Mouse (Mus musculus) embryonic facial prominence, embryonic 11.5 days (tissue): ENCODE measurements around the gene Hpd. TPM values are rescaled to one million over a fixed set of nuclear protein-coding genes. Genes with fewer than 3 reads are reported as not detected.

Experiments
- ATAC-seq: fragments of 200-750 bp; cut with Nextera tagmentation; replicated peaks from 2 replicates; pipeline ENCODE4 v1.8.0; 2017; ENCODE audit warnings: low read depth; ENCODE audit not compliant: insufficient number of reproducible peaks, low FRiP score, low TSS enrichment
- DNase-seq: peaks from one replicate; pipeline ENCODE4 v3.0.0-alpha.2; 2015; ENCODE audit warnings: low spot score
- H3K27ac ChIP-seq: fragments of 300-500 bp; sonication (generic); replicated peaks from 2 replicates; pipeline ENCODE4 v1.5.1; 2014; ENCODE audit warnings: mild to moderate bottlenecking, low read depth, low read length, control low read depth
- H3K27me3 ChIP-seq: fragments of 300-500 bp; sonication (generic); 2 replicates; pipeline ENCODE4 v1.6.1; 2014; ENCODE audit warnings: mild to moderate bottlenecking, low read length, moderate library complexity, mixed read lengths; ENCODE audit not compliant: control insufficient read depth, insufficient read depth
- H3K36me3 ChIP-seq: fragments of 300-500 bp; sonication (generic); replicated peaks from 2 replicates; pipeline ENCODE4 v1.6.1; 2014; ENCODE audit warnings: low read depth, mild to moderate bottlenecking, low read length, moderate library complexity, mixed read lengths; ENCODE audit not compliant: control insufficient read depth, insufficient read depth
- H3K4me1 ChIP-seq: fragments of 300-500 bp; sonication (generic); 2 replicates; pipeline ENCODE4 v1.6.1; 2014; ENCODE audit warnings: low read length, mixed read lengths; ENCODE audit not compliant: control insufficient read depth, insufficient read depth
- H3K4me2 ChIP-seq: fragments of 300-500 bp; sonication (generic); 2 replicates; pipeline ENCODE4 v1.6.1; 2014; ENCODE audit warnings: low read depth, mild to moderate bottlenecking, control low read depth, low read length, moderate library complexity
- H3K4me3 ChIP-seq: fragments of 300-500 bp; sonication (generic); 2 replicates; pipeline ENCODE4 v1.5.1; 2014; ENCODE audit warnings: low read depth, low read length, control low read depth
- H3K9ac ChIP-seq: fragments of 300-500 bp; sonication (generic); replicated peaks from 2 replicates; pipeline ENCODE4 v1.6.1; 2014; ENCODE audit warnings: mild to moderate bottlenecking, control low read depth, low read length
- H3K9me3 ChIP-seq: fragments of 300-500 bp; sonication (generic); replicated peaks from 2 replicates; pipeline ENCODE4 v1.6.1; 2016; ENCODE audit warnings: mild to moderate bottlenecking, low read length, inconsistent platforms, mixed read lengths; ENCODE audit not compliant: control insufficient read depth
- WGBS: fragments of 180-500 bp; shearing (Covaris S2); extraction: QIAGEN DNeasy Blood & Tissue Kit; methylation state at CpG from one replicate; pipeline ENCODE4 v1.1.7; 2014; 5-methylcytosine and 5-hydroxymethylcytosine counted together
- polyA plus RNA-seq: library from polyadenylated mRNA; unstranded; fragments of >200 nt; fragmentation: Nextera tagmentation; extraction: Ambion mirVana; gene quantifications from 2 replicates; pipeline ENCODE4 v1.2.1, GENCODE M21; 2014

The Hpd gene
- polyA plus RNA-seq, 1 experiment from 2014 or later: not detected

DNA sequence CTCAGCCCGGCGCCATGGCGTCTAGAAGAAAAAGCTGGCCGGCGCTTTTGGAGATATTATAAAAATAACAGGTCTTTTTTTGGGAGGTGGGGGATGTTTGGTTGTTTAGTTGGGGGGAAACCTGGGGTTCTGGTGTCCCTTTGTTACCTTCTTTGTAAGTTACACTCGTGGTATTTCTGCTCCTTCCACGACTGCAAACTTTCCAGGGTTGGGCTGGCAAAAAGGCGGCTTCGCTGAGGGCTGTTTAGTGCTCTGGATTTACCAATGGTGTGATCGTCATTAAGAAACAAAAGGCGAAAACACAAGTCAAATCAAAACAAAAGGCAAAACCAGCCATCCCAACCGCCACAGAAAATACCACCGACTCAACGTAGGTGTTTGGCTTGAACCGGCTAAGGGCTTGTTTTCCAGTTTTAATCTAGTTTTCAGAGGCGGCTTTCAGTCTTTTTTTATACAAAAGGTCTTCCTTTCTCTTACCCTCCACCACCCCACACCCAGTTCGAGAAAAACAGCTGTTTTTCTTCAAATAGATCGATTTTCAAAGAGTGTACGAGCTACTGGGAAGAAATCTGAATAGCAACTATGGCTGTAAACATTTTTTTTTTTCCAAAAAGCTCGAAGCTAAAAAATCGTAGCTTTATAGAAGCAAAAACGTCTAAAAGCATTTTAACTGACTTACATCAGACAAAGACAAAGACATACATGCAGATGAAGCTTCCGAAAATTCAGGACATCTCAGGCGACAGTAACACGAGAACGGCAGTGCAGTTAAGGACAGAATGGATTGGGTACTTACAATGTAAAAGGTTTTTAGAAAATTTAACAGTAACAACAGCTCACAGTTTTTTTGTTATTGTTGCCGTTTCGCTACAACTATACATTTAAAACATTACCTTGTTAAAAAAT is 42.6 kb downstream of the Hpd start:
- peak overlapping the region; percentile 100 for H3K27ac ChIP-seq
- no peaks in the 10 kb centered on the region for H3K9me3 ChIP-seq
- no peaks in the 10 kb centered on the region for H3K36me3 ChIP-seq
- H3K9ac ChIP-seq: peak overlapping the region; percentile 100
- peak overlapping the region; percentile 98 for H3K4me3 ChIP-seq
- ATAC-seq: no peak
- peaks cover 10% of the 10 kb centered on the region for H3K4me1 ChIP-seq
- H3K27me3 ChIP-seq: no peaks in the 10 kb centered on the region
- peak; percentile 59 for DNase-seq
- WGBS: under 1% methylated on average over 28 of the region's 28 CpGs
- peak overlapping the region; percentile 92 for H3K4me2 ChIP-seq

GRCm38 (mm10) chr5:123138953-123139721 is 43.4 kb downstream of the Hpd start:
- Histone ChIP-seq H3K9me3 (no peaks in the 10 kb centered on the region), H3K9ac (peak overlapping the region; percentile 100), H3K4me2 (peak overlapping the region; percentile 92), H3K36me3 (no peaks in the 10 kb centered on the region), H3K27ac (peak overlapping the region; percentile 100), H3K4me3 (peak overlapping the region; percentile 98), H3K27me3 (no peaks in the 10 kb centered on the region), H3K4me1 (peaks cover 15% of the 10 kb centered on the region)
- ATAC-seq: no peak
- under 1% methylated on average over 39 of the region's 39 CpGs for WGBS
- DNase-seq: peak; percentile 76

GRCm38 (mm10) chr5:123138230-123138911 is 44.2 kb downstream of the Hpd start:
- DNase-seq (peak; percentile 88), ATAC-seq (peak; percentile 47)
- Histone ChIP-seq H3K9me3 (no peaks in the 10 kb centered on the region), H3K27ac (peak overlapping the region; percentile 100), H3K36me3 (no peaks in the 10 kb centered on the region), H3K27me3 (no peaks in the 10 kb centered on the region), H3K9ac (peak overlapping the region; percentile 100), H3K4me1 (peaks cover 16% of the 10 kb centered on the region), H3K4me2 (peak overlapping the region; percentile 92), H3K4me3 (peak overlapping the region; percentile 98)
- 1% methylated on average over 29 of the region's 40 CpGs for WGBS

DNA sequence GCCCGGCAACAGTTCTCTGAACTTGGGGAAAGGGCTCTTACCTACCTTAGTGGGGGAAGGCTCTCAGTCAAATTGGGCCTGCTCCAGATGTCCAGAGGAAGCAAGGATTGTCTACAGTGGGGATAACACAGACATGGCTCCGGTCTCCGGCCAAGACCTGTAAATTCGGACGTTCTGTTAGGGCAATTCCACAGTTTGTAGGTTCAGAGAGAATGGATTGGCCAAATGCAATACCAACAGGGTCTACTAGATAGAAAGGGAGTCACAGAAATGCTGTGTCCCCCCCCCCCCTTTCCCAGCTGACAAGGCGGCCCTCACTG is 44.7 kb downstream of the Hpd start:
- Histone ChIP-seq H3K36me3 (no peaks in the 10 kb centered on the region), H3K4me1 (peaks cover 16% of the 10 kb centered on the region), H3K9ac (peak overlapping the region; percentile 100), H3K9me3 (no peaks in the 10 kb centered on the region), H3K4me2 (peak overlapping the region; percentile 92), H3K4me3 (peak overlapping the region; percentile 98), H3K27me3 (no peaks in the 10 kb centered on the region), H3K27ac (peak overlapping the region; percentile 100)
- 3% methylated on average over 6 of the region's 6 CpGs for WGBS
- no peak; the same call in 1 of the 2 replicates for ATAC-seq
- no peak for DNase-seq

DNA sequence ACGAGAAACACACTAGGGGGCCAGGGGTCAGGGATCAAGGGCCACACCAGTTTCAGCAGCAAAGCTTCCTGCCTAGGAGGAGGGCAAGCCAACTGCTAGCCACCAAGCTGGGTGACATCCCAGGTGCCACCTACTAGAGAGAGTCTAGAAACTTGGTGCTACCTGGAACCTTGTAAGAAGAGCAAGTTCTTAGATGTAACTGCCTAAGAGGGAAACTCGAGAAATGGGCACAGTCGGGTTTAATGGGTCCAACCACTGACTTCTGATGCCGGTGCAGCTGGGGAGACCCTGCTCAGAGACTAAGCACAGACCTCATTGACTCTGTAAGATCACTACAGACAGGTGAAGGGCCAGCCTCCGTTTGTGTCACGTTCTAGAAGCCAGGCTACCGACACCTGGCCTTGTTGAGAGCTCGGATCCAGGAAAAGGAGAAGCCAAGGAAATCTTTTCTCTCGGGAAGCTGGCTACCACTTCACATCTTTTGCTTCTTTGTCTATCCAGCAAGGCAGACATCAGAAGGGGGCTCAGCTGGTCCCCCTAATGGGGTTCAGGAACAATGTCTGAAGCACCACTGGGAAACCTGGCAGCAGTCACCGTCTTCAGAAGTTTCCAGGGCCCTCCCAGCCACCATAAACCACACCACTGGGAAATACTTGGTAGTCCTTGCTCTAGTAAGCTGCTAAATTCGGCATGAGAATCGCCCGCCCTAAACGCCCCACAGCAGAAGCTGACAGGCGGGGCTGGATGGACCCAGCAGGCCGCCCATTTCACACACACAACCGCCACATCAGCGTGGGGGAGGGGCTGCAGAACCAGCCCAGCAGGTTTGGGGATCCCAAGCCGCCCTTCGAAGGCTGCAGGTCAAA is 45.2 kb downstream of the Hpd start:
- Histone ChIP-seq H3K9ac (peak overlapping the region; percentile 100), H3K4me2 (peak overlapping the region; percentile 92), H3K4me3 (peak overlapping the region; percentile 98), H3K27ac (peak overlapping the region; percentile 100), H3K9me3 (no peaks in the 10 kb centered on the region), H3K27me3 (no peaks in the 10 kb centered on the region), H3K36me3 (no peaks in the 10 kb centered on the region), H3K4me1 (peaks cover 17% of the 10 kb centered on the region)
- no peak for ATAC-seq
- DNase-seq: peak; percentile 79
- 2% methylated on average over 20 of the region's 20 CpGs for WGBS

- H3K9me3 ChIP-seq: no peaks in the 10 kb centered on the region
- peak; percentile 81 for DNase-seq
- peaks cover 21% of the 10 kb centered on the region for H3K4me1 ChIP-seq
- no peaks in the 10 kb centered on the region for H3K27me3 ChIP-seq
- WGBS: 0% methylated on average over 13 of the region's 13 CpGs
- H3K36me3 ChIP-seq: no peaks in the 10 kb centered on the region
- peak overlapping the region; percentile 98 for H3K4me3 ChIP-seq
- H3K27ac ChIP-seq: peak overlapping the region; percentile 100
- H3K9ac ChIP-seq: peak overlapping the region; percentile 100
- no peak for ATAC-seq
- H3K4me2 ChIP-seq: peak overlapping the region; percentile 92
Measured at GRCm38 (mm10) chr5:123136361-123137043, 46.0 kb downstream of the Hpd start.
